Mouse (Mus musculus) olfactory bulb, adult 2 months (tissue): ENCODE data around the gene P3h2.

ENCODE experiments used
- CTCF ChIP-seq: fragments of 200-500 bp; IDR thresholded peaks from 2 replicates; pipeline ENCODE4 v1.5.1; 2012; ENCODE audit warnings: low read depth, mild to moderate bottlenecking, low read length, moderate library complexity; ENCODE audit not compliant: insufficient read depth
- POLR2A ChIP-seq: fragments of 200-500 bp; IDR thresholded peaks from 2 replicates; pipeline ENCODE4 v1.6.1; 2012; ENCODE audit warnings: mild to moderate bottlenecking, low read depth, low read length, moderate library complexity; ENCODE audit not compliant: insufficient read depth

DNA sequence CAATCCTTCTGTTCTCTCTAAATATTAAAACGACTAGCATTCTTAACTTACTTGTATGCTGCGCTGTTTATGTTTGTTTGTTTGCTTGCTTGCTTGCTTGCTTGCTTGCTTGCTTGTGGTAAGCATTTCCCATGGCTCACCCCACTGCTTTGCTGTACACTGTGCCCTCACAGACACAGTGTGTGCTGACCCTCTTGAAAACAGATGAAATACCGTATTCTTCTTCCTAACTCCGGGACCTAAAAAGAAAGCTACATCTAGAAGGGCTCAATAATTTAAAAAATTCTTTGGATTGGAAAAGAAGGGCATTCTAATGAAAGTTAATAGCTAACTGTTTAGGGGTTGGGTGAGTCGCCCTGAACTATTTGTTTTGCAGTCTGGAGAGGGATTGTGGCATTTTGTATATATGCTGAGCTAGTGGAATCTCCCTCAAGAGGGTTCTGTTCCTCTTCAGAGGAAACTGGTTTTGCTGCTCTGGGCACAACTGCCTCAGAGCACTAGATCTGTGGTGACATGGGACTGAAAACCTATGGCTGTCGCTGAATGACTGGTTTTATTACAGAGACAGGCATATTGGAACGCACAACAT is 9.8 kb downstream of the P3h2 start:
- TF ChIP-seq CTCF (no peak), POLR2A (no peak)
